Mouse (Mus musculus) limb, embryonic 13.5 days (tissue): ENCODE measurements around the gene Fam57a. TPM values are rescaled to one million over a fixed set of nuclear protein-coding genes. Genes with fewer than 3 reads are reported as not detected.

Experiments
- ATAC-seq: fragments of 200-750 bp; cut with Nextera tagmentation; 2 replicates; pipeline ENCODE4 v1.8.0; 2017; ENCODE audit warnings: low read depth, moderate number of reproducible peaks, moderate TSS enrichment; ENCODE audit not compliant: low FRiP score
- H3K27ac ChIP-seq: fragments of 300-500 bp; sonication (generic); 2 replicates; pipeline ENCODE4 v1.5.1; 2015; ENCODE audit warnings: inconsistent platforms, mild to moderate bottlenecking, moderate library complexity
- H3K27me3 ChIP-seq: fragments of 300-500 bp; sonication (generic); 2 replicates; pipeline ENCODE4 v1.6.1; 2015; ENCODE audit warnings: mild to moderate bottlenecking, inconsistent platforms
- H3K36me3 ChIP-seq: fragments of 300-500 bp; sonication (generic); 2 replicates; pipeline ENCODE4 v1.6.1; 2015; ENCODE audit warnings: inconsistent platforms, mild to moderate bottlenecking, moderate library complexity
- H3K4me1 ChIP-seq: fragments of 300-500 bp; sonication (generic); 2 replicates; pipeline ENCODE4 v1.6.1; 2015; ENCODE audit warnings: inconsistent platforms
- H3K4me2 ChIP-seq: fragments of 300-500 bp; sonication (generic); replicated peaks from 2 replicates; pipeline ENCODE4 v1.6.1; 2015; ENCODE audit warnings: inconsistent platforms, mild to moderate bottlenecking, moderate library complexity
- H3K4me3 ChIP-seq: fragments of 300-500 bp; sonication (generic); 2 replicates; pipeline ENCODE4 v1.5.1; 2015; ENCODE audit warnings: moderate library complexity, mild to moderate bottlenecking, inconsistent platforms
- H3K9ac ChIP-seq: fragments of 300-500 bp; sonication (generic); 2 replicates; pipeline ENCODE4 v1.6.1; 2015; ENCODE audit warnings: mild to moderate bottlenecking, inconsistent platforms
- H3K9me3 ChIP-seq: fragments of 300-500 bp; sonication (generic); 2 replicates; pipeline ENCODE4 v1.6.1; 2016; ENCODE audit warnings: inconsistent platforms
- WGBS: fragments of 180-500 bp; shearing (Covaris S2); methylation state at CpG from one replicate; pipeline ENCODE4 v1.1.7; 2015; 5-methylcytosine and 5-hydroxymethylcytosine counted together
- polyA plus RNA-seq: library from polyadenylated mRNA; unstranded; fragments of >200 nt; fragmentation: Nextera tagmentation; extraction: Ambion mirVana; gene quantifications from 2 replicates; pipeline ENCODE4 v1.2.1, GENCODE M21; 2015

Gene Fam57a
- polyA plus RNA-seq, 1 experiment from 2014 or later = 29.9 TPM

- ATAC-seq = peak; percentile 44; the same call in 1 of the 2 replicates
- H3K4me3 ChIP-seq = no peak overlapping the region
- peak overlapping the region; percentile 65; the same call in 1 of the 2 replicates for H3K27ac ChIP-seq
Measured at GRCm38 (mm10) chr11:76255431-76256001, 76.0 kb downstream of the Fam57a start.

GRCm38 (mm10) chr11:76256129-76256528, 76.7 kb downstream of the Fam57a start:
- Histone ChIP-seq H3K9me3 (no peaks in the 10 kb centered on the region), H3K4me1 (peaks cover 40% of the 10 kb centered on the region), H3K36me3 (peaks cover 36% of the 10 kb centered on the region), H3K27ac (peak overlapping the region; percentile 65; the same call in 1 of the 2 replicates), H3K27me3 (no peaks in the 10 kb centered on the region; the same call in 1 of the 2 replicates), H3K4me2 (peak overlapping the region; percentile 14; the same call in 1 of the 2 replicates), H3K4me3 (no peak overlapping the region), H3K9ac (peak overlapping the region; percentile 53; the same call in 1 of the 2 replicates)
- 2% methylated on average over 5 of the region's 5 CpGs for WGBS
- ATAC-seq = no peak

More at GRCm38 (mm10) chr11:76255431-76256001, 76.0 kb downstream of the Fam57a start:
- Histone ChIP-seq H3K27me3 (no peaks in the 10 kb centered on the region; the same call in 1 of the 2 replicates), H3K36me3 (peaks cover 31% of the 10 kb centered on the region), H3K4me2 (0 out of 2 replicates have a peak overlapping the region, but pooled peaks have one; percentile 14), H3K9me3 (no peaks in the 10 kb centered on the region), H3K4me1 (peaks cover 40% of the 10 kb centered on the region), H3K9ac (peak overlapping the region; percentile 32; the same call in 1 of the 2 replicates)
- WGBS = 27% methylated on average over 4 of the region's 4 CpGs

GRCm38 (mm10) chr11:76257386-76257785, 77.9 kb downstream of the Fam57a start:
- no peaks in the 10 kb centered on the region; the same call in 1 of the 2 replicates for H3K27me3 ChIP-seq
- peaks cover 41% of the 10 kb centered on the region for H3K4me1 ChIP-seq
- ATAC-seq = no peak
- no peak overlapping the region for H3K4me3 ChIP-seq
- WGBS = 58% methylated on average over 4 of the region's 4 CpGs
- H3K27ac ChIP-seq = no peak overlapping the region
- H3K36me3 ChIP-seq = peaks cover 47% of the 10 kb centered on the region
- no peak overlapping the region for H3K9ac ChIP-seq
- no peak overlapping the region for H3K4me2 ChIP-seq
- no peaks in the 10 kb centered on the region for H3K9me3 ChIP-seq

- H3K36me3 ChIP-seq = peaks cover 55% of the 10 kb centered on the region
- H3K4me1 ChIP-seq = peaks cover 50% of the 10 kb centered on the region
- H3K9ac ChIP-seq = no peak overlapping the region
- H3K27me3 ChIP-seq = no peaks in the 10 kb centered on the region; the same call in 1 of the 2 replicates
- H3K4me2 ChIP-seq = no peak overlapping the region
- no peak for ATAC-seq
- H3K9me3 ChIP-seq = no peaks in the 10 kb centered on the region
- H3K4me3 ChIP-seq = no peak overlapping the region
- WGBS = 80% methylated on average over 6 of the region's 6 CpGs
- H3K27ac ChIP-seq = no peak overlapping the region
Measured at GRCm38 (mm10) chr11:76258511-76258910, 79.0 kb downstream of the Fam57a start.

GRCm38 (mm10) chr11:76260208-76261050, 81.0 kb downstream of the Fam57a start:
- Histone ChIP-seq H3K27ac (no peak overlapping the region), H3K9ac (no peak overlapping the region), H3K9me3 (no peaks in the 10 kb centered on the region), H3K27me3 (no peaks in the 10 kb centered on the region; the same call in 1 of the 2 replicates), H3K4me3 (no peak overlapping the region), H3K36me3 (peaks cover 60% of the 10 kb centered on the region), H3K4me2 (no peak overlapping the region), H3K4me1 (peaks cover 39% of the 10 kb centered on the region)
- ATAC-seq = no peak
- WGBS = 74% methylated on average over 10 of the region's 10 CpGs

- H3K36me3 ChIP-seq = peaks cover 60% of the 10 kb centered on the region
- H3K4me1 ChIP-seq = peaks cover 31% of the 10 kb centered on the region
- no peaks in the 10 kb centered on the region for H3K9me3 ChIP-seq
- H3K27me3 ChIP-seq = no peaks in the 10 kb centered on the region; the same call in 1 of the 2 replicates
- ATAC-seq = no peak
- no peak overlapping the region for H3K4me2 ChIP-seq
- no peak overlapping the region for H3K27ac ChIP-seq
- WGBS = 78% methylated on average over 12 of the region's 12 CpGs
- no peak overlapping the region for H3K9ac ChIP-seq
- no peak overlapping the region for H3K4me3 ChIP-seq
Measured at GRCm38 (mm10) chr11:76261224-76261623, 81.8 kb downstream of the Fam57a start.

GRCm38 (mm10) chr11:76262611-76263351, 83.3 kb downstream of the Fam57a start:
- peaks cover 57% of the 10 kb centered on the region for H3K36me3 ChIP-seq
- H3K9ac ChIP-seq = peak overlapping the region; percentile 45
- H3K4me2 ChIP-seq = 0 out of 2 replicates have a peak overlapping the region, but pooled peaks have one; percentile 7

More at GRCm38 (mm10) chr11:76262611-76263351, 83.3 kb downstream of the Fam57a start:
- Histone ChIP-seq H3K27me3 (no peaks in the 10 kb centered on the region; the same call in 1 of the 2 replicates), H3K27ac (no peak overlapping the region), H3K4me1 (peaks cover 20% of the 10 kb centered on the region), H3K4me3 (no peak overlapping the region), H3K9me3 (no peaks in the 10 kb centered on the region)
- no peak for ATAC-seq
- 15% methylated on average over 19 of the region's 19 CpGs for WGBS

Other genes starting within 250 kb of the Fam57a start
- gene Rph3al, start 241.2 kb upstream of the Fam57a start, polyA plus RNA-seq = 2.5 and 2.6 TPM in 2 replicates
- 0.22 and 0.64 TPM in 2 replicates for gene 1700016K19Rik, start 179.8 kb upstream of the Fam57a start, polyA plus RNA-seq
- gene Rflnb, start 151.9 kb upstream of the Fam57a start, polyA plus RNA-seq = 51.3 and 52.1 TPM in 2 replicates
- 37.5 and 40.0 TPM in 2 replicates for gene Vps53, start within 50 bp of the Fam57a start, polyA plus RNA-seq
- gene Dbil5, start 37.9 kb downstream of the Fam57a start, polyA plus RNA-seq = 0.64 and 1.1 TPM in 2 replicates
- gene Gemin4, start 38.0 kb downstream of the Fam57a start, polyA plus RNA-seq = 31.6 and 35.2 TPM in 2 replicates
- 26.2 and 26.8 TPM in 2 replicates for gene Mrm3, start 64.0 kb downstream of the Fam57a start, polyA plus RNA-seq
- gene Glod4, start 64.1 kb downstream of the Fam57a start, polyA plus RNA-seq = 129 and 135 TPM in 2 replicates
- 55.4 and 57.6 TPM in 2 replicates for gene Nxn, start 219.5 kb downstream of the Fam57a start, polyA plus RNA-seq
- 125 and 126 TPM in 2 replicates for gene Timm22, start 227.3 kb downstream of the Fam57a start, polyA plus RNA-seq